Mouse (Mus musculus) liver, embryonic 14.5 days (tissue): ENCODE data around the gene Stxbp6. TPM values are rescaled to one million over a fixed set of nuclear protein-coding genes. Genes with fewer than 3 reads are reported as not detected.

Experiments used
- ATAC-seq: fragments of 200-750 bp; cut with Nextera tagmentation; 2 replicates; pipeline ENCODE4 v1.8.0; 2017; ENCODE audit warnings: moderate number of reproducible peaks, mild to moderate bottlenecking, moderate library complexity; ENCODE audit not compliant: insufficient read depth
- DNase-seq, 3 experiments: peaks; one replicate each; pipeline ENCODE4 v3.0.0-alpha.2; 2012 to 2013; ENCODE audit warnings: low read depth in 3 of 3, low spot score in 3 of 3
- H3K27ac ChIP-seq: fragments of 300-500 bp; sonication (generic); 2 replicates; pipeline ENCODE4 v1.5.1; 2014; ENCODE audit warnings: moderate library complexity, mild to moderate bottlenecking, control low read depth, inconsistent platforms
- H3K27me3 ChIP-seq: fragments of 300-500 bp; sonication (generic); 2 replicates; pipeline ENCODE4 v1.6.1; 2014; ENCODE audit warnings: mild to moderate bottlenecking, low read length, moderate library complexity; ENCODE audit not compliant: control insufficient read depth, insufficient read depth
- H3K36me3 ChIP-seq: fragments of 300-500 bp; sonication (generic); replicated peaks from 2 replicates; pipeline ENCODE4 v1.6.1; 2014; ENCODE audit warnings: low read depth; ENCODE audit not compliant: control insufficient read depth, insufficient read depth
- H3K4me1 ChIP-seq, 2 experiments: fragments of 200-500 bp in 1 of 2; fragments of 300-500 bp in 1 of 2; sonication (generic) in 1 of 2; replicated peaks; 2 replicates each; pipeline ENCODE4 v1.6.1; 2012 to 2014; ENCODE audit warnings: antibody characterized with exemption in 1 of 2, inconsistent platforms in 1 of 2, low read length in 1 of 2; ENCODE audit not compliant: control insufficient read depth in 2 of 2, insufficient read depth in 2 of 2
- H3K4me2 ChIP-seq: fragments of 300-500 bp; sonication (generic); 2 replicates; pipeline ENCODE4 v1.6.1; 2014; ENCODE audit warnings: low read depth, mild to moderate bottlenecking, control low read depth, moderate library complexity
- H3K4me3 ChIP-seq, 2 experiments: fragments of 200-500 bp in 1 of 2; fragments of 300-500 bp in 1 of 2; sonication (generic) in 1 of 2; 2 replicates each; pipeline ENCODE4 v1.5.1; 2012 to 2014; ENCODE audit warnings: low read depth in 2 of 2, low read length in 2 of 2, mild to moderate bottlenecking in 2 of 2, control low read depth in 1 of 2, inconsistent platforms in 1 of 2, moderate library complexity in 1 of 2; ENCODE audit not compliant: insufficient read depth in 1 of 2
- H3K9ac ChIP-seq: fragments of 300-500 bp; sonication (generic); replicated peaks from 2 replicates; pipeline ENCODE4 v1.6.1; 2014; ENCODE audit warnings: mild to moderate bottlenecking, control low read depth, moderate library complexity
- H3K9me3 ChIP-seq: fragments of 300-500 bp; sonication (generic); 2 replicates; pipeline ENCODE4 v1.6.1; 2016; ENCODE audit warnings: low read length, mixed read lengths; ENCODE audit not compliant: control insufficient read depth
- CTCF ChIP-seq: IDR thresholded peaks from 2 replicates; pipeline ENCODE4 v1.5.1; 2016; ENCODE audit warnings: antibody characterized with exemption, low read depth, control low read depth
- EP300 ChIP-seq: IDR thresholded peaks from 2 replicates; pipeline ENCODE4 v1.6.1; 2016; ENCODE audit warnings: antibody characterized with exemption, low read depth
- WGBS: fragments of 180-500 bp; shearing (Covaris S2); extraction: QIAGEN DNeasy Blood & Tissue Kit; methylation state at CpG from one replicate; pipeline ENCODE4 v1.1.7; 2014; ENCODE audit not compliant: insufficient replicate concordance; 5-methylcytosine and 5-hydroxymethylcytosine counted together
- polyA plus RNA-seq, 2 experiments: library from polyadenylated mRNA; depleted of rRNA in 1 of 2; stranded (reverse) in 1 of 2; unstranded in 1 of 2; fragments of >200 nt; fragmentation: Nextera tagmentation in 1 of 2; extraction: Ambion mirVana in 1 of 2; gene quantifications; 2 replicates each; pipeline versions ENCODE4 v1.2.1 to v1.2.3; 2012 to 2014

Stxbp6 gene
- polyA plus RNA-seq, 2 experiments = 2.6 to 3.0 TPM

- Histone ChIP-seq H3K4me1 (no peaks in the 10 kb centered on the region), H3K36me3 (no peaks in the 10 kb centered on the region), H3K27me3 (no peaks in the 10 kb centered on the region), H3K4me3 (no peak overlapping the region), H3K27ac (no peak overlapping the region), H3K9ac (no peak overlapping the region), H3K9me3 (no peaks in the 10 kb centered on the region), H3K4me2 (no peak overlapping the region)
- WGBS = 66% methylated on average over 3 of the region's 3 CpGs
- ATAC-seq (no peak), DNase-seq (no peak)
- no peak for TF ChIP-seq CTCF
- no peak for TF ChIP-seq EP300
Measured at GRCm38 (mm10) chr12:45030681-45031080, 43.8 kb downstream of the Stxbp6 start.

GRCm38 (mm10) chr12:45026347-45026746 lies 48.2 kb downstream of the Stxbp6 start:
- H3K9ac ChIP-seq = no peak overlapping the region
- TF ChIP-seq CTCF = no peak
- no peak for TF ChIP-seq EP300
- no peaks in the 10 kb centered on the region for H3K36me3 ChIP-seq
- no peaks in the 10 kb centered on the region for H3K9me3 ChIP-seq
- WGBS = 35% methylated on average over 1 of the region's 1 CpGs
- H3K4me1 ChIP-seq = no peaks in the 10 kb centered on the region
- ATAC-seq = no peak
- H3K27ac ChIP-seq = no peak overlapping the region
- H3K4me2 ChIP-seq = no peak overlapping the region
- no peaks in the 10 kb centered on the region for H3K27me3 ChIP-seq
- no peak overlapping the region for H3K4me3 ChIP-seq
- DNase-seq = no peak

GRCm38 (mm10) chr12:45020018-45020417 lies 54.5 kb downstream of the Stxbp6 start:
- TF ChIP-seq EP300 (no peak), CTCF (no peak)
- ATAC-seq (no peak), DNase-seq (no peak)
- Histone ChIP-seq H3K9me3 (no peaks in the 10 kb centered on the region), H3K4me2 (no peak overlapping the region), H3K9ac (no peak overlapping the region), H3K36me3 (no peaks in the 10 kb centered on the region), H3K4me3 (no peak overlapping the region), H3K4me1 (no peaks in the 10 kb centered on the region), H3K27me3 (no peaks in the 10 kb centered on the region), H3K27ac (no peak overlapping the region)
- WGBS = 54% methylated on average over 3 of the region's 3 CpGs

DNA sequence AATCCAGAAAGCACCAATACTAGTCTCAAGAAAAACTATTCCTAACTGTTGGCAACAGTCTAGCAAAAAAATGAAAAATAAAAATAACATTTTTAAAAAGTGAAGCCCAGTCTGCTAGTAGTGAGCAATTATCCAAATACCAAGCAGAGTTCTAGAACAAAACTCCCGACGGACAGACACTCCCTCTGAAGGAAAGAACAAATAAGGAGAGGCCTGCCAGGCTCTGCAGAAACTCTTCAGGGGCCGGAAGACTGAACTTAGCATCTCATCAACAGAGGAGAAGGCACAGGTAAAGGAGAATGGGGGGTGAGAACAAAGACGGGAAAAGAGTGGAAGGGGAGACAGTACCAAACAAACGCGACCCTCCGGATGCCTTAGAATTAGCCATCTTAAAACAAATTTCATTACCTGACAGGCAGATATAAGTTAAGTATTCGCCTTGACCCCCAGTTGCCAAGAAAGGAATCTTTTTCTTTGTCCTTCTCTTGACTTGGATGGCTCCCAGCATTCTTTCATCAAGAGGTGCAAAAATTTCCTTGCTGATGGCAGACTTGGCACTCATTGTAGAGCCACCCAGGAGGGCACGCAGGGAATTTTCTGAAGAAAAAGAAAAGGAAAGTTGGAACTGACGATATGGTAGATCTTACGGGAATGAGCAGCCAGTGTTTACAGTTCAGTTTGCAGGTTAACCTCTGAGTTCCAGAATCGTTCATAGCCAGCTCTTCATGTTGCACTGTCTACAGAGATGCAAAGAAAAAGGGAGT lies 55.3 kb downstream of the Stxbp6 start:
- no peak overlapping the region for H3K4me3 ChIP-seq
- no peak overlapping the region for H3K27ac ChIP-seq
- WGBS = 73% methylated on average over 12 of the region's 12 CpGs
- no peaks in the 10 kb centered on the region for H3K4me1 ChIP-seq
- DNase-seq (no peak), ATAC-seq (no peak)
- H3K9me3 ChIP-seq = no peaks in the 10 kb centered on the region
- TF ChIP-seq EP300 (no peak), CTCF (no peak)
- H3K4me2 ChIP-seq = no peak overlapping the region
- H3K27me3 ChIP-seq = no peaks in the 10 kb centered on the region
- H3K36me3 ChIP-seq = no peaks in the 10 kb centered on the region
- no peak overlapping the region for H3K9ac ChIP-seq

GRCm38 (mm10) chr12:45013246-45013756 lies 61.2 kb downstream of the Stxbp6 start:
- H3K4me1 ChIP-seq = no peaks in the 10 kb centered on the region
- no peak overlapping the region for H3K4me3 ChIP-seq
- ATAC-seq = no peak
- TF ChIP-seq EP300 = no peak
- no peak for TF ChIP-seq CTCF
- WGBS = 61% methylated on average over 5 of the region's 5 CpGs
- H3K36me3 ChIP-seq = no peaks in the 10 kb centered on the region
- H3K9ac ChIP-seq = no peak overlapping the region
- H3K27ac ChIP-seq = no peak overlapping the region
- H3K4me2 ChIP-seq = no peak overlapping the region
- DNase-seq = no peak
- no peaks in the 10 kb centered on the region for H3K9me3 ChIP-seq
- H3K27me3 ChIP-seq = no peaks in the 10 kb centered on the region
